Mouse (Mus musculus): ENCODE results near the gene Gfra1.

Gfra1 gene

GRCm38 (mm10) chr19:58315681-58316080, 140.0 kb downstream of the Gfra1 start:
- DNase-seq, result no peak

GRCm38 (mm10) chr19:58314631-58315030, 141.1 kb downstream of the Gfra1 start:
- no peak for DNase-seq

- peak in 1 of 2 experiments; percentile 18 for DNase-seq
Observed at GRCm38 (mm10) chr19:58313785-58314184, 141.9 kb downstream of the Gfra1 start.

GRCm38 (mm10) chr19:58312492-58312891, 143.2 kb downstream of the Gfra1 start:
- no peak for DNase-seq

GRCm38 (mm10) chr19:58310334-58311315, 145.1 kb downstream of the Gfra1 start:
- no peak for DNase-seq

GRCm38 (mm10) chr19:58309620-58310275, 146.0 kb downstream of the Gfra1 start:
- DNase-seq, result no peak

GRCm38 (mm10) chr19:58301105-58301504, 154.6 kb downstream of the Gfra1 start:
- DNase-seq, result no peak

GRCm38 (mm10) chr19:58297926-58298325, 157.8 kb downstream of the Gfra1 start:
- no peak for DNase-seq

- peak; percentile 27 to 39 for DNase-seq
Observed at GRCm38 (mm10) chr19:58296842-58297190, 158.9 kb downstream of the Gfra1 start.

GRCm38 (mm10) chr19:58295986-58296841, 159.5 kb downstream of the Gfra1 start:
- no peak for DNase-seq

- DNase-seq, result no peak
Observed at GRCm38 (mm10) chr19:58288145-58288544, 167.6 kb downstream of the Gfra1 start.

GRCm38 (mm10) chr19:58275281-58275680, 180.4 kb downstream of the Gfra1 start:
- no peak for DNase-seq

GRCm38 (mm10) chr19:58271815-58272214, 183.9 kb downstream of the Gfra1 start:
- no peak for DNase-seq

GRCm38 (mm10) chr19:58270778-58271177, 184.9 kb downstream of the Gfra1 start:
- no peak for DNase-seq

- no peak for DNase-seq
Observed at GRCm38 (mm10) chr19:58268476-58268875, 187.2 kb downstream of the Gfra1 start.

GRCm38 (mm10) chr19:58266600-58266999, 189.1 kb downstream of the Gfra1 start:
- DNase-seq, result no peak

GRCm38 (mm10) chr19:58260934-58261333, 194.8 kb downstream of the Gfra1 start:
- no peak for DNase-seq

GRCm38 (mm10) chr19:58259250-58259649, 196.5 kb downstream of the Gfra1 start:
- DNase-seq, result no peak

GRCm38 (mm10) chr19:58256485-58256884, 199.2 kb downstream of the Gfra1 start:
- no peak for DNase-seq

- DNase-seq, result no peak
Observed at GRCm38 (mm10) chr19:58255394-58255793, 200.3 kb downstream of the Gfra1 start.

GRCm38 (mm10) chr19:58254172-58254571, 201.5 kb downstream of the Gfra1 start:
- no peak for DNase-seq

GRCm38 (mm10) chr19:58251698-58252097, 204.0 kb downstream of the Gfra1 start:
- DNase-seq, result no peak

- DNase-seq, result no peak
Observed at GRCm38 (mm10) chr19:58251095-58251494, 204.6 kb downstream of the Gfra1 start.

Measured in thymus, postnatal 36 days (tissue).